Mouse (Mus musculus) gastrocnemius, adult 2 months (tissue): ENCODE data around the gene Actg1. TPM values are rescaled to one million over a fixed set of nuclear protein-coding genes. Genes with fewer than 3 reads are reported as not detected.
"Not testable (repeated sequence)": the region's sequence is repeated elsewhere in the genome, so short reads cannot be mapped to it uniquely, and the experiment has no call there.

ENCODE experiments used
- DNase-seq: peaks from one replicate; pipeline ENCODE4 v3.0.0; 2022
- H3K27ac ChIP-seq: fragments of 200-600 bp; 2 replicates; pipeline ENCODE4 v1.8.1; 2022; ENCODE audit warnings: mild to moderate bottlenecking
- H3K4me3 ChIP-seq: fragments of 200-600 bp; 2 replicates; pipeline ENCODE4 v1.8.1; 2022; ENCODE audit warnings: mild to moderate bottlenecking, moderate library complexity
- CTCF ChIP-seq: fragments of 200-600 bp; IDR thresholded peaks from 2 replicates; pipeline ENCODE4 v1.8.1; 2022; ENCODE audit warnings: antibody characterized with exemption, mild to moderate bottlenecking, moderate library complexity
- intact Hi-C: fragments of 180-260 bp; cut with DNase I; formaldehyde crosslinking; loops from one replicate; pipeline ENCODE4 v1.15.1; 2025
- total RNA-seq, 2 experiments: library from RNA; stranded (reverse); gene quantifications; 2 replicates each; pipeline ENCODE4 v1.2.3; 2021

Gene Actg1
- total RNA-seq, 2 experiments from 2014 or later = 201 to 262 TPM

DNA sequence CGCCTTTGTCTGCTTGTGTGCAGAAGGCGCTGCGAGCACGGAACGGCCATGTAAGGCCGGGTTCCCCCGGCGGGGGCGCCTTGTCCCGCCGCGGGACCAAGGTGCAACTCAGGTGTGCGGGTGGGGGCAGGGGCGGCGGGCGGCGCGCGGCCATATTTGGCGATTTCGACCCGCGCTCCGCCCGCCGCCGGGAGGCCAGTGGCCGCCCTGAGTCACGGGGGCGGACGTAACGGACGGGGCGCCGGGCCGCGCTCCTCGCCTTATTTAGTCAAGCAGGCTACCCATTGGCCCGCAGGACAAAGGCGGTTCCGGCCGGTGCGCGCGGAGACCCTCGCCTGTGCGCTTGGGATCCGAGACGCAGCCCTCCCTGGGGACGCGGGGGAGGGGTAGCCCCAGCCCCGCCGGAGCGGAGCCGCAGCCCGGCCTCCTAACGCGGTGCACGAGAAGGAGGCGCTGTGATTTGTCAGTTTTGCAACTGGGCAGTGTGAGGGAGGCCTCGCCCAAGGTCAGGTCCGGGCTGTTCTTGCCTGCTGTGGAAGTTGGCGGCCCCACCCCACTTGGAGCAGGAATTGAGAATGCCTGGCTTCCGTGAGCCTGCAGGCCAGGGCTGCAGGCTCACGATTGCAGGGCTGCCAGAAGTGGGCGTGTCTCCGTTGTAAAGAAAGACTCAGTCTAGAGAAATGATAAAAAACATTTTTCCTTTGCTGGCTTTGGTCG, 1.8 kb upstream of the Actg1 start:
- intact Hi-C loops = loop anchor here (2.0 kb wide), 1 partner anchor 29 kb away; the partner anchor contains the start of gene Faap100
- H3K4me3 ChIP-seq = peak overlapping the region; percentile 98
- peak overlapping the region; percentile 100 for H3K27ac ChIP-seq
- peak; percentile 97 for DNase-seq
- no peak; the same call in 1 of the 2 replicates for TF ChIP-seq CTCF

DNA sequence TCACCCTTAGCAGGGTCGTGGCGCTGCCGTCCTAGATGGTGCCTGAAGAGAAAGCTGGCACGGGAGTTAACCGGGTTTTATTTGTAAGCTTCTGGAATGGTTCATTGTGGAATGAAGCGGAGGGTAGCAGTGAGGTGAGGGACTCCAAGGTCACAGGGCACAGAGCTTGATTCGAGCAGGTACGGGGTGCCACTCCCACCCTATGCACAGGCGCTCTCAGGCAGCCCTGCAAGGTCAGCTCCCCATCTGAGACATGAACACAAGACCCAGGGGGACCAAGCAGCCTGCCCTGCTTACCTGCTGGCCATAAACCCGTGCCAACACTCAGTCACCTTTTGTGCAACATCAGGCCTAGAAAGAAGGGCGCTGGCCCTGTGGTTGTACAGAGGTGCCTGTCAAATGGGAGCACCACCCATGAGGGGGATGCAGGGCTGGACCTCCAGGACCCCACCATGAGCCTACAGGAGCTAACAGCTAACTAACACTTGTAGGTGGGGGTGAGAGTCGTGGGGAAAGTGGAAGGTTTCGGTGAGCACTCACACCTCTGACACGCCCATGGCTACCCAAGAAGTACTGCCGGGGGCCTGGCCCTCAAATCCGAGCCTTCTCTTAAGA, 1.1 kb upstream of the Actg1 start:
- Histone ChIP-seq H3K27ac (peak overlapping the region; percentile 100), H3K4me3 (peak overlapping the region; percentile 98)
- intact Hi-C loops = loop anchor here (2.0 kb wide), 1 partner anchor 29 kb away; the partner anchor contains the start of gene Faap100
- peak; percentile 65 for DNase-seq
- no peak for TF ChIP-seq CTCF

DNA sequence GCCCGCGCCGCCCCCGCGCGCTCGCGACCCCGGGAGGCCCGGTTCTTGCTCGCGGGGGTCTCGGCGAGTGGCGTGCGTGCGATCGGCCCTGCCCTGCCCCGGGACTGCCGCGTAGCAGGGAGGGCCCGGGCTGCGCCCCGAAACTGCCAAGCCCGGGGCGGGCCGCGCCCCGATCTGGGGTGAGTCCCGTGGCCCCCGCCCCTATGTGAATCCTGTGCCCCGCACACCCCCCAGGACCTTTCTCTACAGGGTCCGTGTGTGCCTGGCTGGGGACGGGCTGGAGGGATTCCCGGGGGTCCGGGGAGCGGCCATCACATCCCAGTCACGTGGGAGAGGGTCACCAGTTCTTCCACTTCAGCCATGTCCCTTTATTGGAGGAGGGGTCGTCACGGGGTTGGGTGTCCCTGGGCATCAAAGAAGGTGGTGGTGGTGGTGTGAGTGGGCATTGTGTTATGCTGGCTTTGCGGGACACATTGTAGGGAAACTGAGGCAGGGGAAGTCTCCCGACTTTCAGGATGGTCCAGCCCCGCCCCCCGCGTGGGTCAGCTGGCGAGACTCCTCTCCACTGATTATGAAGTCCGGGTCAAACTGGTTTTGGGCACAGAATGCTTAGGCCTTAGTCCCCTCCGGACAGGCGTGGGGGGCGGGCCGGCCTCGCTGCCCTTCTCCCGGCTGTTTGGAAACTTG, 485 bp upstream of the Actg1 start:
- intact Hi-C loops = loop anchor here (2.0 kb wide), 1 partner anchor 30 kb away; the partner anchor contains the start of gene Faap100
- DNase-seq = peak; percentile 80
- no peak for TF ChIP-seq CTCF

DNA sequence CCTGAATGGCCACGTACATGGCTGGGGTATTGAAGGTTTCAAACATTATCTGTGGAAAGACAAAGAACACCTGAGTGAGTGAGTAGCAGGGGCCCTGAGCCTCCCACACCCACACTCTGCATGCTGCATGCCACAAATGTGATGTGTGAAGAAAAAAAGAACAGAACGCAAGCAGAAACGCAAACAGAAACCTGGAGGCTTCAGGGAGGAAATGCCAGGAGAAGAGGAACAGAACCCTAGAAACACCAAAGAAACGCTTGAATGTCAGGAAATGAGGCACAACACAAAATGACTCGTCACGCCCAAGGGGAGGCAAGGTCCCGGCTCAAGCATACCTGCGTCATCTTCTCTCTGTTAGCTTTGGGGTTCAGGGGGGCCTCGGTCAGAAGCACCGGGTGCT, 1.0 kb downstream of the Actg1 start:
- peak; percentile 27 for DNase-seq
- peak overlapping the region; percentile 100 for H3K27ac ChIP-seq
- no peak for TF ChIP-seq CTCF
- peak overlapping the region; percentile 98 for H3K4me3 ChIP-seq
- intact Hi-C loops = no loop called here

More for the DNA sequence above, 485 bp upstream of the Actg1 start:
- Histone ChIP-seq H3K27ac (peak overlapping the region; percentile 100), H3K4me3 (peak overlapping the region; percentile 98)

DNA sequence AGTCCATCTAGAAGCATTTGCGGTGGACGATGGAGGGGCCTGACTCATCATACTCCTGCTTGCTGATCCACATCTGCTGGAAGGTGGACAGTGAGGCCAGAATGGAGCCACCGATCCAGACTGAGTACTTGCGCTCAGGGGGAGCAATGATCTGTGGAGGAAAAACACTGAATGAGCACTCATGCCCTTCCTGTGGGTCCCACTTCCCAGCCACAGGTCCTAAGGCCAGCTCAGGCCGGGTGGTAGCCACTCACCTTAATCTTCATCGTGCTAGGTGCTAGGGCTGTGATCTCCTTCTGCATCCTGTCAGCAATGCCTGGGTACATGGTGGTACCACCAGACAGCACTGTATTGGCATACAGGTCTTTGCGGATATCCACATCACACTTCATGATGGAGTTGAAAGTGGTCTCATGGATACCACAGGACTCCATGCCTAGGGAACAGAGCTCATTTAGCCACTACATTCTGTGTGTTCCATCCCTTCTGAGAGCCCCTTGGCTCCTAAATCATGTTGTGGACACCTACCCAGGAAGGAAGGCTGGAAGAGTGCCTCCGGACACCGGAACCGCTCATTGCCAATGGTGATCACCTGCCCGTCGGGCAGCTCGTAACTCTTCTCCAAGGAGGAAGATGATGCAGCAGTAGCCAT, 1.8 kb downstream of the Actg1 start:
- peak; percentile 24 for DNase-seq
- peak overlapping the region; percentile 81 for H3K4me3 ChIP-seq
- peak overlapping the region; percentile 80 for H3K27ac ChIP-seq
- intact Hi-C loops = not testable (repeated sequence)

DNA sequence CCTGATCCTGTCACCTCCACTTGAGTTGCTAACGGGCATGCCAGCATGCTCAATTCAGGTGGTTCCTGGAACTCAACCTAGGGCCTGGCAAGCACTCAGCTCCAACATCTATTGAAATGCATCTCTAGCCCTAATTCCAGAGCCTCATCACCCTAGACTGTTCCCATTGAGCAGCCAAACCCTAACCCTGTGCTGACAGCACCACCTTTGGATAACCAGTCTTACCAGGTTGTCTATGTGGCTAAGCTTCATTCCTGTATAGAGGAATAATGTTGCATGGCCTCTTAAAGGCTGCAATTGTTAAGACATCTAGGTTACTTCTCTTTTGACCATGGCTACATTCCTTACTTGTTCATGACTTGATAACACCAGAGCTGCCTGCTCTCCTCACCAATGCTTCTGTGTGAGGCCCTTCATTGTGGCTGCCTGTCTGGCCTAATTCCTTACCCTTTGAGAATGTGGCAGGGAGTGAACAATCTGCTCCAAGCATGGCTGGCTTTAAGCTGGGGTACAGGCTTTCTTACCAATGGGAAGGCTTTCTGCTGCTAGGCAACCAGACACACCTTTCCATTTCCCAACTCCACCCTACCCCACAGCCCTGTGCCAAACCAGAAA, 3.2 kb downstream of the Actg1 start:
- Histone ChIP-seq H3K4me3 (peak overlapping the region; percentile 57), H3K27ac (peak overlapping the region; percentile 60)
- DNase-seq = peak; percentile 44
- intact Hi-C loops = no loop called here
- no peak for TF ChIP-seq CTCF

DNA sequence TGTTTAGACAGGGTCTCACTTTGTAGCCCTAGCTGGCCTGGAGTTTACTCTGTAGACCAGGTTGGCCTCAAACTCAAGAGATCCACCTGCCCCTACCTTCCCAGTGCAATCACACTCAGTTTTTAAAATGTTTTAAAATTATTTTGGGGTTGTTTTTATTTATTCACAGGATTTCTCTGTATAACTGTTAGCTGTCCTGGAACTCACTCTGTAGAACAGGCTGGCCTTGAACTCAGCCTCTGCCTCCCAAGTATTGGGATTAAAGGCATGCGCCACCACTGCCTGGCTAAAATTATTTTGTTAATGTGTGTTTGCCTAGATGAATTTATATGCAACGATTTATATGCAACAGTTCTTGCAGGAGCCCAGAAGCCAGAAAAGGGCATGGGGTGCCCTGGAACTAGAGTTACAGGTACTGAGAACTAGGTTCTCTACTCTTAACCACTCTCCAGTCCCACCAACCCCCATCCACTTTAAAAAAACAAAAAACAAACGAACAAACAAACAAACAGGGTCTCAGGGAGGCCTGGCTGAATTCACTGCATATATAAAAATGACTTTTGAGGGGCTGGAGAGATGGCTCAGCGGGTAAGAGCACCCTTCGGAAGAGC, 3.9 kb downstream of the Actg1 start:
- Histone ChIP-seq H3K27ac (peak overlapping the region; percentile 48), H3K4me3 (peak overlapping the region; percentile 57; the same call in 1 of the 2 replicates)
- no peak for DNase-seq
- intact Hi-C loops = no loop called here
- TF ChIP-seq CTCF = no peak

DNA sequence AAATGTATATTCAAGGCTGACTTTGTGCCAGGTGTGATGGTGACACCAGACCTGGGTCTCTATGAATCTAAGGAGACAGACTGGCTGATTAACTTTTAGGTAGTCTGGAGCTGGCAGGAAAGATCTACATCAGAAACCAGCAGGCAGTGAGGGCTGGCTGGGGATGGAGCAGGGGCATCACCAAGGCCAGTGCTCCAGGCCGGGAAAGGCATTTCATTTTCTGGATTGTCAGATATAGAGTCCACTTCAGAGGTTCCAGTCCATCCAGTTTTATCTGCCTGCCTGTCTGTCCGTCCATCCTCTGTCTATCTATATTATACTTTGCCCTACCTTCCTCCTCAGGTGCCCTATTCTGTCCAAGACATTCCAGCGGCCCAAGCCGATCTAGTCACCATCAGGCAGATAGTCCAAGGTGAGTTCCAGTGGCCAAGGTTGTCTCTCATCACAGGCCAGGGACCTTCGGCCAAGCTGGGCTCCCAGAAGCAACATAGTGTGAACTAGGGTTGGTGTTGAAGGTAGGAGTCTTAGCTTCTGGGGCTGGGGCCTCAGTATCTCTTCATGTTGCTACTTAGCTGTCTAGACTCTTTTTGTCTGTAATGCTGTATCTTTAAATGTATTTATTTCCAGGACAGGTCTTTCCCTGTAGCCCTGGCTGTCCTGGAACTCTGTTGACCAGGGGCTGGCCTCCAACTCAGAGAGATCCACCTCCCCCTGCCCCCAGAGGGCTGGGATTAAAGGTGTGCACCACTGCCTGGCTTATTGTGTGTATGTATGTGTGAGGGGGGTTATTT, 4.6 kb downstream of the Actg1 start:
- peak; percentile 39 for DNase-seq
- no peak for TF ChIP-seq CTCF
- Histone ChIP-seq H3K4me3 (no peak overlapping the region), H3K27ac (peak overlapping the region; percentile 48; the same call in 1 of the 2 replicates)
- intact Hi-C loops = no loop called here

DNA sequence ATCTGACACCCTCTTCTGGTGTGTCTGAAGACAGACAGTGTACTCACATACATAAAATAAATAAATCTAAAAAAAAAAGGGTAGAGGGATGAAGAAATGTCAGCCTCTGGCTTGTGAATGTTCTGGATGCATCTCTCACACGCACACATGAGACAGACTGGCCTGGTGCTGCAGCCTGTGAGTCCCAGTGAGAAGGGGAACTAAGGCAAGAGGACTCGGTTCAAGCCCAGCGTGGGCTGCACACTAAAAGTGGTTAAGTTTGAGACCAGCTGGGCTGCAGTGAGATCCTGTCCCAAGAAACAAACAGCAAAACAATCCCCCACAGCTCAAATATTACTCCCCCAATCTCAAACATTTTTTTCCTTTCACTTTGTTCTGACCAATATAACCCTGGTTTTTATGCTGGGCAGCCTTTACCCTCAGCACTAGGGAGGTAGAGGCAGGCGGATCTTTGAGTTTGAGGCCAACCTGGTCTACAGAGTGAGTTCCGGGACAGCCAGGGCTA, 5.6 kb downstream of the Actg1 start:
- H3K27ac ChIP-seq = no peak overlapping the region

DNA sequence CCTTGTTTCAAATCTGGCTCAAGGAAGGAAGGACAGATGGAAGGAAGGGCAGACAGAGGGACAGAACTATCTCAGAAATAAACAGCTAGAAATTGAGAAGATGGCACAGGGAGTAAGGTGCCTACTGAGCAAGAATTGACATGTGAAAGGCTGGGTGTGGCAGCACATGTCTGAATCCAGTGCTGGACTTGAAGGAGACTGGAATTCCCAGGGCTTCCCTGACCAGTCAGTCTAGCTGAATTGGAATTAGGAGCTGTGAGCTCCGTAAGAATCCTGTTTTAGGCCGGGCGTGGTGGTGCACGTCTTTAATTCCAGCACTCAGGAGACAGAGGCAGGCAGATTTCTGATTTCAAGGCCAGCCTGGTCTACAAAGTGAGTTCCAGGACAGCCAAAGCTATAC, 6.7 kb downstream of the Actg1 start:
- no peak overlapping the region for H3K27ac ChIP-seq
- TF ChIP-seq CTCF = no peak
- no peak overlapping the region for H3K4me3 ChIP-seq
- intact Hi-C loops = loop anchor here (2.0 kb wide), 1 partner anchor 31 kb away; no protein-coding TSS in a partner anchor
- DNase-seq = no peak

More for the DNA sequence above, 5.6 kb downstream of the Actg1 start:
- no peak overlapping the region for H3K4me3 ChIP-seq
- DNase-seq = no peak
- intact Hi-C loops = no loop called here
- no peak for TF ChIP-seq CTCF
